Mouse (Mus musculus) frontal cortex, postnatal 36 days (tissue): ENCODE measurements around the gene Morc1.
A peak's percentile ranks its signal among the peaks of the same experiment; 100 is the strongest.

Source experiments
- DNase-seq, 2 experiments: peaks; one replicate each; pipeline ENCODE4 v3.0.0; 2022; ENCODE audit warnings: low spot score in 2 of 2

The Morc1 gene

GRCm38 (mm10) chr16:48431027-48431426 lies at the start of gene Morc1:
Morc1 (plus strand) TSS chr16:48431237.
- DNase-seq = no peak

GRCm38 (mm10) chr16:48383582-48384257 lies 47.3 kb upstream of the Morc1 start:
- DNase-seq = no peak

GRCm38 (mm10) chr16:48386982-48387381 lies 44.1 kb upstream of the Morc1 start:
- DNase-seq = peak in 1 of 2 experiments; percentile 7

- DNase-seq = no peak
Observed at GRCm38 (mm10) chr16:48395278-48395677, 35.8 kb upstream of the Morc1 start.

GRCm38 (mm10) chr16:48402963-48403362 lies 28.1 kb upstream of the Morc1 start:
- no peak for DNase-seq

GRCm38 (mm10) chr16:48403423-48403822 lies 27.6 kb upstream of the Morc1 start:
- DNase-seq = no peak

GRCm38 (mm10) chr16:48404009-48404408 lies 27.0 kb upstream of the Morc1 start:
- no peak for DNase-seq

- no peak for DNase-seq
Observed at GRCm38 (mm10) chr16:48405674-48406403, 25.2 kb upstream of the Morc1 start.

GRCm38 (mm10) chr16:48409580-48409979 lies 21.5 kb upstream of the Morc1 start:
- no peak for DNase-seq

GRCm38 (mm10) chr16:48410125-48410524 lies 20.9 kb upstream of the Morc1 start:
- no peak for DNase-seq

- DNase-seq = no peak
Observed at GRCm38 (mm10) chr16:48412246-48412645, 18.8 kb upstream of the Morc1 start, which contains the start of gene Gm5485. Gm5485 (minus strand) TSS chr16:48412416.

GRCm38 (mm10) chr16:48418557-48418956 lies 12.5 kb upstream of the Morc1 start:
- DNase-seq = no peak

- DNase-seq = no peak
Observed at GRCm38 (mm10) chr16:48419035-48419434, 12.0 kb upstream of the Morc1 start.

GRCm38 (mm10) chr16:48422501-48422900 lies 8.5 kb upstream of the Morc1 start:
- DNase-seq = no peak

- DNase-seq = no peak
Observed at GRCm38 (mm10) chr16:48424069-48424468, 7.0 kb upstream of the Morc1 start.

- no peak for DNase-seq
Observed at GRCm38 (mm10) chr16:48429427-48429826, 1.6 kb upstream of the Morc1 start.

GRCm38 (mm10) chr16:48435454-48435853 lies 4.4 kb downstream of the Morc1 start:
- no peak for DNase-seq

- no peak for DNase-seq
Observed at GRCm38 (mm10) chr16:48437476-48437875, 6.4 kb downstream of the Morc1 start.

- no peak for DNase-seq
Observed at GRCm38 (mm10) chr16:48444589-48444988, 13.6 kb downstream of the Morc1 start.

GRCm38 (mm10) chr16:48446161-48446925 lies 15.3 kb downstream of the Morc1 start:
- DNase-seq = no peak

GRCm38 (mm10) chr16:48453264-48453663 lies 22.2 kb downstream of the Morc1 start:
- DNase-seq = no peak

- DNase-seq = no peak
Observed at GRCm38 (mm10) chr16:48473396-48473795, 42.4 kb downstream of the Morc1 start.
